Mouse (Mus musculus): ENCODE measurements around the gene Gata2. TPM values are rescaled to one million over a fixed set of nuclear protein-coding genes. Genes with fewer than 3 reads are reported as not detected.

Gata2 gene
- polyA plus RNA-seq, 1 experiment from 2014 or later: 14.3 TPM

GRCm38 (mm10) chr6:88184671-88185070 is 9.0 kb upstream of the Gata2 start:
- Histone ChIP-seq H3K4me2 (no peak overlapping the region), H3K4me3 (replicated peaks) (no peak overlapping the region), H3K9me3 (replicated peaks) (no peaks in the 10 kb centered on the region), H3K4me1 (peaks cover 5% of the 10 kb centered on the region), H3K27me3 (replicated peaks) (peaks cover 30% of the 10 kb centered on the region), H3K27ac (replicated peaks) (no peak overlapping the region), H3K36me3 (no peaks in the 10 kb centered on the region), H3K9ac (replicated peaks) (no peak overlapping the region)
- 78% methylated on average over 4 of the region's 4 CpGs for WGBS
- no peak for ATAC-seq (ENCODE audit: low FRiP score)

- no peak overlapping the region for H3K4me2 ChIP-seq
- peaks cover 65% of the 10 kb centered on the region for H3K27me3 ChIP-seq (replicated peaks)
- H3K36me3 ChIP-seq: no peaks in the 10 kb centered on the region
- H3K27ac ChIP-seq (replicated peaks): no peak overlapping the region
- no peaks in the 10 kb centered on the region for H3K9me3 ChIP-seq (replicated peaks)
- no peak overlapping the region for H3K9ac ChIP-seq (replicated peaks)
- no peak overlapping the region for H3K4me3 ChIP-seq (replicated peaks)
- peaks cover 17% of the 10 kb centered on the region for H3K4me1 ChIP-seq
- WGBS: 81% methylated on average over 6 of the region's 6 CpGs
- ATAC-seq (ENCODE audit: low FRiP score): no peak
These were observed 5.5 kb upstream of the Gata2 start for GRCm38 (mm10) chr6:88188148-88188547.

GRCm38 (mm10) chr6:88189312-88190042 is 4.2 kb upstream of the Gata2 start:
- peaks cover 28% of the 10 kb centered on the region for H3K4me1 ChIP-seq
- WGBS: 2% methylated on average over 56 of the region's 56 CpGs
- H3K4me2 ChIP-seq: peak overlapping the region; percentile 93
- H3K36me3 ChIP-seq: no peaks in the 10 kb centered on the region
- peak overlapping the region; percentile 42 for H3K9ac ChIP-seq (replicated peaks)
- peak; percentile 71 for ATAC-seq (ENCODE audit: low FRiP score)
- H3K27me3 ChIP-seq (replicated peaks): peaks cover 76% of the 10 kb centered on the region
- no peak overlapping the region for H3K27ac ChIP-seq (replicated peaks)
- no peaks in the 10 kb centered on the region for H3K9me3 ChIP-seq (replicated peaks)
- peak overlapping the region; percentile 55 for H3K4me3 ChIP-seq (replicated peaks)

- H3K9ac ChIP-seq (replicated peaks): peak overlapping the region; percentile 42; the same call in 1 of the 2 replicates
- 3% methylated on average over 13 of the region's 13 CpGs for WGBS
- 0 out of 2 replicates have a peak, but pooled peaks have one; percentile 14 for ATAC-seq (ENCODE audit: low FRiP score)
These were observed 3.7 kb upstream of the Gata2 start for GRCm38 (mm10) chr6:88190043-88190309.

GRCm38 (mm10) chr6:88190310-88191023 is 3.2 kb upstream of the Gata2 start:
- Histone ChIP-seq H3K4me1 (peaks cover 28% of the 10 kb centered on the region), H3K4me2 (peak overlapping the region; percentile 93), H3K4me3 (replicated peaks) (peak overlapping the region; percentile 55; the same call in 1 of the 2 replicates), H3K9me3 (replicated peaks) (no peaks in the 10 kb centered on the region), H3K36me3 (no peaks in the 10 kb centered on the region), H3K27ac (replicated peaks) (no peak overlapping the region), H3K9ac (replicated peaks) (no peak overlapping the region), H3K27me3 (replicated peaks) (peaks cover 86% of the 10 kb centered on the region)
- ATAC-seq (ENCODE audit: low FRiP score): no peak; the same call in 1 of the 2 replicates
- WGBS: 2% methylated on average over 49 of the region's 49 CpGs

More at GRCm38 (mm10) chr6:88190043-88190309, 3.7 kb upstream of the Gata2 start:
- Histone ChIP-seq H3K27ac (replicated peaks) (no peak overlapping the region), H3K36me3 (no peaks in the 10 kb centered on the region), H3K27me3 (replicated peaks) (peaks cover 81% of the 10 kb centered on the region), H3K4me3 (replicated peaks) (peak overlapping the region; percentile 55), H3K4me2 (peak overlapping the region; percentile 93), H3K4me1 (peaks cover 28% of the 10 kb centered on the region), H3K9me3 (replicated peaks) (no peaks in the 10 kb centered on the region)

GRCm38 (mm10) chr6:88191024-88191365 is 2.7 kb upstream of the Gata2 start:
- Histone ChIP-seq H3K36me3 (no peaks in the 10 kb centered on the region), H3K9me3 (replicated peaks) (no peaks in the 10 kb centered on the region), H3K4me1 (peaks cover 28% of the 10 kb centered on the region), H3K4me3 (replicated peaks) (no peak overlapping the region), H3K9ac (replicated peaks) (no peak overlapping the region), H3K27ac (replicated peaks) (no peak overlapping the region), H3K4me2 (no peak overlapping the region), H3K27me3 (replicated peaks) (peaks cover 92% of the 10 kb centered on the region)
- no peak for ATAC-seq (ENCODE audit: low FRiP score)
- 16% methylated on average over 6 of the region's 6 CpGs for WGBS

GRCm38 (mm10) chr6:88191411-88192070 is 2.1 kb upstream of the Gata2 start:
- Histone ChIP-seq H3K4me2 (no peak overlapping the region), H3K27me3 (replicated peaks) (peaks cover 95% of the 10 kb centered on the region), H3K9me3 (replicated peaks) (no peaks in the 10 kb centered on the region), H3K4me1 (peaks cover 31% of the 10 kb centered on the region), H3K4me3 (replicated peaks) (no peak overlapping the region), H3K9ac (replicated peaks) (no peak overlapping the region), H3K27ac (replicated peaks) (no peak overlapping the region), H3K36me3 (no peaks in the 10 kb centered on the region)
- ATAC-seq (ENCODE audit: low FRiP score): no peak
- 22% methylated on average over 4 of the region's 4 CpGs for WGBS

- peaks cover 43% of the 10 kb centered on the region for H3K4me1 ChIP-seq
- H3K27ac ChIP-seq (replicated peaks): no peak overlapping the region
- 11% methylated on average over 8 of the region's 8 CpGs for WGBS
- no peak for ATAC-seq (ENCODE audit: low FRiP score)
- H3K9ac ChIP-seq (replicated peaks): no peak overlapping the region
- no peaks in the 10 kb centered on the region for H3K9me3 ChIP-seq (replicated peaks)
- H3K4me3 ChIP-seq (replicated peaks): no peak overlapping the region
- peaks cover 98% of the 10 kb centered on the region for H3K27me3 ChIP-seq (replicated peaks)
- H3K4me2 ChIP-seq: no peak overlapping the region
- H3K36me3 ChIP-seq: no peaks in the 10 kb centered on the region
These were observed 935 bp upstream of the Gata2 start for GRCm38 (mm10) chr6:88192756-88193155.

- no peak overlapping the region for H3K9ac ChIP-seq (replicated peaks)
- ATAC-seq (ENCODE audit: low FRiP score): no peak
- no peaks in the 10 kb centered on the region for H3K9me3 ChIP-seq (replicated peaks)
- WGBS: under 1% methylated on average over 58 of the region's 58 CpGs
- peaks cover 55% of the 10 kb centered on the region for H3K4me1 ChIP-seq
- H3K27me3 ChIP-seq (replicated peaks): peaks cover 98% of the 10 kb centered on the region
- H3K36me3 ChIP-seq: no peaks in the 10 kb centered on the region
- H3K4me3 ChIP-seq (replicated peaks): peak overlapping the region; percentile 31
- no peak overlapping the region for H3K27ac ChIP-seq (replicated peaks)
- H3K4me2 ChIP-seq: peak overlapping the region; percentile 52
These were observed 624 bp downstream of the Gata2 start for GRCm38 (mm10) chr6:88194053-88194977.

GRCm38 (mm10) chr6:88194978-88195325 is 1.3 kb downstream of the Gata2 start:
- no peaks in the 10 kb centered on the region for H3K9me3 ChIP-seq (replicated peaks)
- peaks cover 98% of the 10 kb centered on the region for H3K27me3 ChIP-seq (replicated peaks)
- no peaks in the 10 kb centered on the region for H3K36me3 ChIP-seq
- ATAC-seq (ENCODE audit: low FRiP score): no peak
- H3K4me3 ChIP-seq (replicated peaks): no peak overlapping the region
- no peak overlapping the region for H3K9ac ChIP-seq (replicated peaks)
- no peak overlapping the region for H3K27ac ChIP-seq (replicated peaks)
- no peak overlapping the region for H3K4me2 ChIP-seq
- H3K4me1 ChIP-seq: peaks cover 56% of the 10 kb centered on the region
- WGBS: 8% methylated on average over 7 of the region's 7 CpGs

GRCm38 (mm10) chr6:88196054-88196732 is 2.5 kb downstream of the Gata2 start:
- peak overlapping the region; percentile 25 for H3K4me3 ChIP-seq (replicated peaks)
- peaks cover 47% of the 10 kb centered on the region for H3K4me1 ChIP-seq
- no peaks in the 10 kb centered on the region for H3K9me3 ChIP-seq (replicated peaks)
- H3K9ac ChIP-seq (replicated peaks): no peak overlapping the region
- peaks cover 98% of the 10 kb centered on the region for H3K27me3 ChIP-seq (replicated peaks)
- no peak for ATAC-seq (ENCODE audit: low FRiP score)
- H3K27ac ChIP-seq (replicated peaks): no peak overlapping the region
- peak overlapping the region; percentile 49 for H3K4me2 ChIP-seq
- no peaks in the 10 kb centered on the region for H3K36me3 ChIP-seq
- WGBS: 2% methylated on average over 33 of the region's 33 CpGs
